Mouse (Mus musculus) neural tube, embryonic 11.5 days (tissue): ENCODE results near the gene Med28. TPM values are rescaled to one million over a fixed set of nuclear protein-coding genes. Genes with fewer than 3 reads are reported as not detected.

Experiments used
- ATAC-seq: fragments of 200-750 bp; cut with Nextera tagmentation; 2 replicates; pipeline ENCODE4 v1.8.0; 2017; ENCODE audit warnings: moderate number of reproducible peaks, mild to moderate bottlenecking, moderate TSS enrichment, moderate library complexity; ENCODE audit not compliant: insufficient read depth, low FRiP score, low TSS enrichment
- DNase-seq: peaks from one replicate; pipeline ENCODE4 v3.0.0-alpha.2; 2015; ENCODE audit warnings: low spot score
- H3K27ac ChIP-seq: fragments of 300-500 bp; sonication (generic); 2 replicates; pipeline ENCODE4 v1.5.1; 2014; ENCODE audit warnings: low read depth, mild to moderate bottlenecking, low read length
- H3K27me3 ChIP-seq: fragments of 300-500 bp; sonication (generic); 2 replicates; pipeline ENCODE4 v1.6.1; 2014; ENCODE audit warnings: mild to moderate bottlenecking, low read length, mixed read lengths; ENCODE audit not compliant: control insufficient read depth, insufficient read depth
- H3K36me3 ChIP-seq: fragments of 300-500 bp; sonication (generic); 2 replicates; pipeline ENCODE4 v1.6.1; 2014; ENCODE audit warnings: mild to moderate bottlenecking, low read length, moderate library complexity, mixed read lengths; ENCODE audit not compliant: control insufficient read depth, insufficient read depth
- H3K4me1 ChIP-seq: fragments of 300-500 bp; sonication (generic); 2 replicates; pipeline ENCODE4 v1.6.1; 2014; ENCODE audit warnings: low read length, mixed read lengths; ENCODE audit not compliant: control insufficient read depth, insufficient read depth
- H3K4me2 ChIP-seq: fragments of 300-500 bp; sonication (generic); 2 replicates; pipeline ENCODE4 v1.6.1; 2014; ENCODE audit warnings: low read depth, mild to moderate bottlenecking, moderate library complexity
- H3K4me3 ChIP-seq: fragments of 300-500 bp; sonication (generic); 2 replicates; pipeline ENCODE4 v1.5.1; 2014; ENCODE audit warnings: low read depth, low read length
- H3K9ac ChIP-seq: fragments of 300-500 bp; sonication (generic); 2 replicates; pipeline ENCODE4 v1.6.1; 2014; ENCODE audit warnings: mild to moderate bottlenecking, low read length
- H3K9me3 ChIP-seq: fragments of 300-500 bp; sonication (generic); 2 replicates; pipeline ENCODE4 v1.6.1; 2016; ENCODE audit warnings: low read length; ENCODE audit not compliant: control insufficient read depth
- WGBS: fragments of 180-500 bp; shearing (Covaris S2); extraction: QIAGEN DNeasy Blood & Tissue Kit; methylation state at CpG from one replicate; pipeline ENCODE4 v1.1.7; 2014; 5-methylcytosine and 5-hydroxymethylcytosine counted together
- polyA plus RNA-seq: library from polyadenylated mRNA; unstranded; fragments of >200 nt; fragmentation: Nextera tagmentation; extraction: Ambion mirVana; gene quantifications from 2 replicates; pipeline ENCODE4 v1.2.1, GENCODE M21; 2014

The Med28 gene
- polyA plus RNA-seq, 1 experiment from 2014 or later = 281 TPM

DNA sequence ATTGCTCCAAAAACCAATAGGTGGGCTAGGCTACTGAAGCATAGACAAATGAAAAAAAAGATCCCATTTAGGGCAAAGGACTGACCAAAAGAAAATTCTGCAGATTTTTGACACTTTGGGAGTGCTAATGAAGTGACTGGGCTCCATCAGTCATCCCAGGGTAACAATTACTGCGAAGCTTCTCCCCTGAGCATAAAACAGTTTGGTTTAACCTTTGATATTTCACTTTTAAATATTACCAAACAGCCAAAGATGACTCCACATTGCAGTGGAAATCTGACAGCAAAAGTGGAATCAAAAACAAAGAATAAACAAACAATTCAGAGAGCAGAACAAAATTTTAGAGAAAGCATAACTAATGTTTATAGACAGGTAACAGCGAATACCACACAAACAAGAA, 38.9 kb upstream of the Med28 start:
- Histone ChIP-seq H3K9ac (no peak overlapping the region), H3K4me3 (no peak overlapping the region), H3K27me3 (no peaks in the 10 kb centered on the region), H3K36me3 (no peaks in the 10 kb centered on the region), H3K9me3 (no peaks in the 10 kb centered on the region), H3K27ac (no peak overlapping the region), H3K4me2 (no peak overlapping the region), H3K4me1 (no peaks in the 10 kb centered on the region)
- WGBS = 92% methylated on average over 2 of the region's 2 CpGs
- DNase-seq (no peak), ATAC-seq (no peak)

DNA sequence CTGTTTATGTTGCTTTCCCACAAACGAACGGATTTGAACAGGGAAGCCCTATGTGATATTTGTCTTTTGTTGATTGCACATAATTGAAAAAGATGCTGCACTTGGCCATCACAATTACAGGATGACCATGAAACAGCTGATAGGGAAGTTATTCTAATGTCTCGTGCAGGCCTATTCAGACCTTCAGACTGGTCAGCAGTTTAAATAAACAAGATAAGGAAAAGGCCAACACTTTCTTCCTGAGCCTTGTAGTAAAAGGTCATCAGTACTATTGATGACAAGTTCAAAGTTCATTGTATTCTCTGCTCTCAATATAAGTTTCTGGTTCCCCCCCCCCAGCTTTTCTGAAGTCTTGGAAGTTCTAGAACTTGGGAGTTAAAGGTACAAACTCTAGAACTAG, 37.4 kb upstream of the Med28 start:
- no peak overlapping the region for H3K4me2 ChIP-seq
- 86% methylated on average over 3 of the region's 3 CpGs for WGBS
- no peak overlapping the region for H3K4me3 ChIP-seq
- ATAC-seq (no peak), DNase-seq (no peak)
- no peak overlapping the region for H3K27ac ChIP-seq
- no peaks in the 10 kb centered on the region for H3K9me3 ChIP-seq
- no peaks in the 10 kb centered on the region for H3K36me3 ChIP-seq
- no peak overlapping the region for H3K9ac ChIP-seq
- no peaks in the 10 kb centered on the region for H3K27me3 ChIP-seq
- H3K4me1 ChIP-seq = no peaks in the 10 kb centered on the region

DNA sequence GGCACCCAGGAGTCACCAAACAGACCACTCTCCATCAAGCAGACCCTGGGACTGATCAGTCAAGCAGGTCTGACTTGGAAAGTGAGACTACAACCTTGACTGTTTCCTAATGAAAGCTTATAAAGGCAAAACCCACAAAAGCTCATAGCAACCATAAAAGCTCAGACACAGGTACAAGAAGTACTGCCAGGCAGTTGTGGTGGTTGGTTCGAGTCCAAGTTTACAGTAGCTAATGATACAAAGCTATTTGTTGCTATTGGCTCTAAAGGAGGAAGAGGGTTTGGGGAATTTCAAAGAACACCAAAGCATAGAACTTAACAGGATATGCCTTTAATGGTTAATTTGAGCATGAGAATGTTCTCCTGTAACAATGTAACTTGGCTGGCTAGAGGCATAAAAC, 36.4 kb upstream of the Med28 start:
- ATAC-seq (no peak), DNase-seq (no peak)
- H3K27me3 ChIP-seq = no peaks in the 10 kb centered on the region
- no peak overlapping the region for H3K4me2 ChIP-seq
- no peak overlapping the region for H3K27ac ChIP-seq
- no peak overlapping the region for H3K9ac ChIP-seq
- no peaks in the 10 kb centered on the region for H3K9me3 ChIP-seq
- 90% methylated on average over 1 of the region's 1 CpGs for WGBS
- no peaks in the 10 kb centered on the region for H3K36me3 ChIP-seq
- no peak overlapping the region for H3K4me3 ChIP-seq
- no peaks in the 10 kb centered on the region for H3K4me1 ChIP-seq

DNA sequence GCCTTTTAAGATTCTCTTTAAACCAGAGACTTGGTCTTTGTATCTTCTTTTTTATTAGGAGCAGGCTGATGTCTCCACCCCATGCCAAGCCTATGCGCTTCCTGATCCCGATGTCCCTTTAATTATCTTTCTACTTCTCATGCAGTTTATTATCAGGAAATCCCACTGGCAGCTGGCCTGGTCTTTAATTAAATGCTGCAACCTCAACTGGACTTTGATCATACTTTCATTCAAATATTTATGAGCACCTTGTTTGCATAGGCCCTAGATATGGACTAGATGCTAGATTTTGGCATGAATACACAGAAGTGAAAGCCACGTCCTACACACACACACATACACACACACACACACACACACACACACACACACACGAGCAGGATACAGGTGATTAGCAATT, 28.3 kb upstream of the Med28 start:
- DNase-seq (no peak), ATAC-seq (no peak)
- 79% methylated on average over 4 of the region's 4 CpGs for WGBS
- H3K36me3 ChIP-seq = no peaks in the 10 kb centered on the region; the same call in 1 of the 2 replicates
- H3K27ac ChIP-seq = no peak overlapping the region
- H3K27me3 ChIP-seq = no peaks in the 10 kb centered on the region
- H3K9me3 ChIP-seq = no peaks in the 10 kb centered on the region
- H3K4me2 ChIP-seq = no peak overlapping the region
- no peak overlapping the region for H3K9ac ChIP-seq
- no peak overlapping the region for H3K4me3 ChIP-seq
- no peaks in the 10 kb centered on the region for H3K4me1 ChIP-seq

DNA sequence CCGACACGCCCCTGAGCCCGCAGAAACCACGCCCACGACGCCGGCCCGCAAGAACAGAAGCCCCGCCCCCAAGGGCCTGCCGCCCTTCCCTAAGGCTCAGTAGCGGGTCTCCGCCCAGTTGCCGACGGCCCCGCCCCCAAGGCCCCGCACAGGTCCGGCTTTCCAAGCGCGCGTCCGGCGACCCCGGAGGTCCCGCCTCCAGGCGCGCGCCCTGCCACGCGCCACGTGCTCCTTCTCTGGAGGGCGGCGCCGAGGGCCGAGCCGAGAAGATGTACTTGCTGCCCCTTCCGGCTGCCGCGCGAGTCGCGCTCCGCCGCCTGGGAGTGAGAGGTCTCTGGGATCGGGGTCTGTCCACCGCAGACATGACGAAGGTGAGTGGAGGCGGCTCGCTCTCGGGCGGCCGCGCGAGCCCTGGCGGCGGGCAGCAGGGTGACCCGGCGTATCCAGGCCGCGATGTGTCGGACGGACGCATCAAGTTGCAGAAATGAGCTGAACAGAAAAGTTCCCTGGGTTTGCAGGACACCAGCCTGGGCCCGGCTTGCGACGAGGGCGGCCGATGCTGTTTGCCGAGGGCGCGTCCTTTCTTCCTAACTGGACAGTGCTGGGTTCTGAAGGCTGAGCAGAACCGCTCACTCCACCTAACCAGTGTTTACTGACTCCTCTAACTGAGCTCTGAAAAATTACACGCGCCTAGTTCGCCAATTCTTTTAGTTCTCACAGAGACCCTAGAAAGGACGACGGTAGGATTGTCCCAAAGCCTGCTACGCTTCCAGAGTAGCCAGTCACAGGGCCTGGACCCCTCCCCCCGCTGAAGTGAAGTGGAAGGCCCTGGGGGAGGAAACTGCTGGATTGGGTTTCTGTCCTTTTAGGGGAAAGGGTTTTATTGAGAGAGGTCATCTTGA, 26.6 kb upstream of the Med28 start, which contains the start of gene Lap3:
TSS of gene Lap3 (plus strand) at position 184 of the 902 bp plus-strand sequence.
- ATAC-seq (peak; percentile 97), DNase-seq (peak; percentile 99)
- under 1% methylated on average over 78 of the region's 78 CpGs for WGBS
- Histone ChIP-seq H3K9me3 (no peaks in the 10 kb centered on the region), H3K9ac (peak within 1 kb of the TSS; percentile 77), H3K36me3 (no peaks in the 10 kb centered on the region; the same call in 1 of the 2 replicates), H3K4me1 (no peaks in the 10 kb centered on the region), H3K4me3 (peak within 1 kb of the TSS; percentile 58), H3K27ac (no peak within 1 kb of the TSS), H3K4me2 (peak within 1 kb of the TSS; percentile 61), H3K27me3 (no peaks in the 10 kb centered on the region)

DNA sequence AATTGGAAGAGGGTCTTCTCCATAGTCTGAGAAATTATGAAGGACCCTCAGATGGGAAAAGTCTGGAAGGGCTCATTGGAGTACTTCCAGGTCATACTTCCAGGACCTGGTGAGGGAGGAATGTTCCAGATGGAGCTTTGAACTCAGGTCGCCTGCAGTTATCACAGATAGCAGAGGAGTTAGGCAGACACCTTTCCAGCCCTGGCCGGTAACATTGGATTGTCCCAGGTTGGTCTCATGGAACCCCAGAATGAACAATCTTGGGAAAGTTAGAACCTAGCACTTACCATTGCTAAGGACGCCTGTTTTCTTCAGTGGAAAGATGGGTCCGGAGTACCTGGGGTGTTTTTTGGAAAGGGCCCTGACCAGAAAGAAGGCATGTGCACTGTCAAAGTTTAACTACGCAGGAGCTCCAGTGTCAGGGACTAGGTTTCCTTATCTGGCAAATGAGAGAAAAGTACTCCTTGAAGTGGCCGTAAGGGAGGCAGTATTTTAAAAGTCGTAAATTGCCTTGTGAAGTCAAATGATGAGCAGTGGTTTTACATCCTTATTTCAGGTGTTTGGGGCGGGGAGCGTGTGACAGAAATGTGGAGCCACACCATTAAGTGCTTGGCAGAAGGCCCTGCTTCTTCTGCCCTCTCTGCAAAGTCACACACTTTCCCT, 25.8 kb upstream of the Med28 start:
- no peaks in the 10 kb centered on the region for H3K4me1 ChIP-seq
- H3K9me3 ChIP-seq = no peaks in the 10 kb centered on the region
- DNase-seq (no peak), ATAC-seq (no peak)
- peaks cover 3% of the 10 kb centered on the region for H3K36me3 ChIP-seq
- no peak overlapping the region for H3K27ac ChIP-seq
- no peaks in the 10 kb centered on the region for H3K27me3 ChIP-seq
- peak overlapping the region; percentile 58 for H3K4me3 ChIP-seq
- H3K4me2 ChIP-seq = peak overlapping the region; percentile 61
- peak overlapping the region; percentile 77 for H3K9ac ChIP-seq
- 59% methylated on average over 9 of the region's 9 CpGs for WGBS

DNA sequence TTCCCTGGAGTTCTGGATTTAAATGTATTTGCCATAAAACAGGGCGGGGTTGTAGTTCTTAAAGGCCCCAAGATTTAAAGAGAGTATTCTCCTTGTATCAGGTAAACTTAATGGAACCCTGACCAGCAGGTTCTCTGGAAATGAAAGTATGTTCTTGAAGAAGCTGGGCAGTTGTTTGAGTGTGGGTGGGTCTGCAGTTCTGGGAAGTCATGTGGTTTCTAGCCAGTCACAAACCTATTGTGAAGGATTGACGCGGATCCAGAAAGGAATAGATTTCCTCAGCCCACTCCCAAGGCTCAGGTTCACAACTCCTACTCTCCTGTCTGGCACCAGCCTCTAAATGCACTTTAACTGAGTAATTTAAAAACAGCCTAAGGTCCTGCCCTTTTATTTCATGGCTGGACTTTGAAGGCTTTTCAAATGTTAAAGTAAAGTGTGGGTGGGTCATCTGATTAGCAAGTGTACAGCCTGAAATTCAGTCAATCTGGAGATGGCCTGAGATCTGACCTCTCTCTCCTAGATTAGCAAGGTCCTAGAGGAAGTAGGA, 24.5 kb upstream of the Med28 start:
- DNase-seq = no peak

DNA sequence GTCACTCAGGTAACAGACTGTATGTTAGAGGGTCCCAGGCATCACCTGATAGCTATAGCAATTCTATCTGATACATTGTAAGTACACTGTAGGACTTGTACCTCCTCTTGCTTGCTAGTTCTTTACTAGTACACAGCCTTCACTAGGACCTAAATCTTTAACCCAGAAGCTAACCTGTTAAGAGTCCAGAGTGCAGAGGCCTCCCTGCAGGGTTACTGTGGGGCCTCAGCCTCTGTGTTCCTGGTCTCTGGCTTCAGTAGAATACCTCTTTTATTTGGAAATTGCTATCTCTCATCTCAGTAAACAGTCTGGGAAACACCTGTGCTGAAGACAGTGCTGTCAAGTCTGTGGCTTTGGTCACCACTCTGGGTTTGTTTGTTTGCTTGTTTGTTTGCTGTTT, 24.0 kb upstream of the Med28 start:
- ATAC-seq (no peak), DNase-seq (no peak)
- Histone ChIP-seq H3K9me3 (no peaks in the 10 kb centered on the region), H3K9ac (no peak overlapping the region), H3K4me1 (no peaks in the 10 kb centered on the region), H3K36me3 (peaks cover 6% of the 10 kb centered on the region), H3K27ac (no peak overlapping the region), H3K4me3 (no peak overlapping the region), H3K27me3 (no peaks in the 10 kb centered on the region), H3K4me2 (no peak overlapping the region)

More for the DNA sequence above, 24.5 kb upstream of the Med28 start:
- no peak for ATAC-seq
- Histone ChIP-seq H3K4me3 (no peak overlapping the region), H3K27ac (no peak overlapping the region), H3K9me3 (no peaks in the 10 kb centered on the region), H3K4me2 (no peak overlapping the region), H3K36me3 (peaks cover 4% of the 10 kb centered on the region), H3K27me3 (no peaks in the 10 kb centered on the region), H3K9ac (no peak overlapping the region), H3K4me1 (no peaks in the 10 kb centered on the region)
- WGBS = 89% methylated on average over 3 of the region's 3 CpGs
